Mouse (Mus musculus) layer of hippocampus, adult 9-11 months (tissue): ENCODE data around the gene Pof1b.

Experiments
- DNase-seq: peaks from one replicate; pipeline ENCODE4 v3.0.0; 2022

Pof1b gene

DNA sequence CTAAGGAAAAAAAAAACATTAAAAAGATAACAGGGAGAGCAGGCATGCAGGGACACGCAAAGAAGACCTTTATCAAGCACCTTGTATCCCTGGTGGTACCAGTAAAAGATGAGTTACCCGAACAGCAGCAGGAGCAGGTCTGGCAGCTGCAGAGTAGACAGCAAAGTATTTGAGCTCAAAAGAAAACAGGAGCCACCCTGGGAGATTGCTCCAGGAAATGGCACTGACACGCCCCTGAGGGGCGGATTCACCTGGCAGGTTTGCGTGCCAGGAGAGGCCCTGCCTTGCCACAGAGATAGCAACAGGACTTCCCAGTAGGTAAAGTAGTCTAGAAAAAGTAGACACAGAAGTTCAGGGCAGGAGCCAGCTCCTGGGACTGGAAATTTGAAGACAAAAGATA, at the start of gene Pof1b:
Gene Pof1b (minus strand): TSS at position 144 of the 400 bp plus-strand sequence.
- no peak for DNase-seq

DNA sequence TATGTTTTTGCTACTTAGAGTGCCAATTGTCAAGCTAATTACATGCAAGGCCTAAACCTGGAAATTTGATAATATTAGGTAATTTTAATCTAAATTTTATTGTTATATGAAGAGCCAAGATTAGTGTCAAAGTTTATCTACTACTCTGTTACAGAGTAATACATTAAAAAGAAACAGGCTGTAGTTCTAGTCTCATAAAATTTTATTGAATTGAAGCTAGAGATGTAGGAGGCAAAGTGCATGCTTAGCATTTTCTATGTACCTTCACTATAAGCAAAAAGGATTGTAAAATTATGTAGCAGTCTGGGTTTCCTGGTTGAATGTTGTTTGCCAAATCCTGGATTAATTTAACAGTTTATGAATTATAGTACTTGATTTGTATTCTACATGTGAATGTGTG, 18.1 kb upstream of the Pof1b start:
- DNase-seq = no peak

DNA sequence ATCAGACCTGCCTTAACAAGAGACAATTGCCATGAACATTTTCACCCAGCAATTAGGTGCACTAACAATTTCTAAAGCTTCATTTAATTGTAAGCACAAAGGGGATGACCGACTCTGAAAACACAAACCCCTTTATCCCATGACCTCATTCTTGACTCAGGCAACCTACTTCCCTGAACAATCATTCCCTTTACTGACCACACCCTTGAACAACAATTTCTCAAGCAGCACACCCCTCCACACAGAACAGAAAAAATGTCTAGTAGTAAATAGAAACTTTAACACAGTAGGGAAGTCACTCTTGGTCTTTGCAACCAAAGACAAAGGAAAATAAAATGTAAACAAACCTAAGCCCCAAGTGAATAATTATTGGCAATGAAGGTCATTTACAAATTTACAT, 4.1 kb downstream of the Pof1b start:
- no peak for DNase-seq

DNA sequence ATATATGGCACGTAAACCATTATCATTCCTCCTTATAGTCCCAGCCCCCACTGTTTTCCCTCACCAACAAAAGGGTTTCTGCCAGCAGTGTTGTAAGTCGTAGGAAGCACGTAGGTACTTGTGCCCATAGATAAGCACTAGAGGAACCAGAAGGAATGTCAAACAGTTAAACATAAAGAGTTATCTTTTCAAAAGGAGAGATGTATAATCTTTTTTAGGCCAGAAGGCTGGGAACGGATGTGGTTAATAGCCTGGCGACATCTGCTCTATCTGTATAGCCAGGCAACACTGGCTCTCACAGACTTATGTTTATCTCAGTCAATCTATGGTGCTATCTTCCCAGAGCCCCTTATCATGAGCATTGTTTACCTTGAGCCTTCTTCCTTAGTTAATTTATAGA, 17.8 kb downstream of the Pof1b start:
- no peak for DNase-seq

DNA sequence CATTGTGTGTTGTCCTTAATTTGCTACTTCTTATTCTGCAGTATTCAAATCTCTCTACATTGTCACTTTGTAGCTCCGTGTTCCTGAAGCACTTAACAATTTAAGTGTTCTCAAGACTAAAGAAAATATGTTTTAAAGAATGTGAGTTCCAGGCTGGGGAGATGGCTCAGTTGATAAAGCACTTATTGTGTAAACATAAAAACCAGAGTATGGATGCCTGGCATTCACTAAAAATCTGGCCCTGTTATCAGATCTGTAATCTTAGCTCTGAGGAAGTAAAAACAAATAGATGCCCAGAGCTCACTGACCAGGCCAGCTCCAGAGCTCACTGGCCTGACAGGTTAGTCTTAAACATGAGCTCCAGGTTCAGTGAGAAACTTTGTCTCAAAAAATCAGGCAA, 22.9 kb downstream of the Pof1b start:
- DNase-seq = no peak

DNA sequence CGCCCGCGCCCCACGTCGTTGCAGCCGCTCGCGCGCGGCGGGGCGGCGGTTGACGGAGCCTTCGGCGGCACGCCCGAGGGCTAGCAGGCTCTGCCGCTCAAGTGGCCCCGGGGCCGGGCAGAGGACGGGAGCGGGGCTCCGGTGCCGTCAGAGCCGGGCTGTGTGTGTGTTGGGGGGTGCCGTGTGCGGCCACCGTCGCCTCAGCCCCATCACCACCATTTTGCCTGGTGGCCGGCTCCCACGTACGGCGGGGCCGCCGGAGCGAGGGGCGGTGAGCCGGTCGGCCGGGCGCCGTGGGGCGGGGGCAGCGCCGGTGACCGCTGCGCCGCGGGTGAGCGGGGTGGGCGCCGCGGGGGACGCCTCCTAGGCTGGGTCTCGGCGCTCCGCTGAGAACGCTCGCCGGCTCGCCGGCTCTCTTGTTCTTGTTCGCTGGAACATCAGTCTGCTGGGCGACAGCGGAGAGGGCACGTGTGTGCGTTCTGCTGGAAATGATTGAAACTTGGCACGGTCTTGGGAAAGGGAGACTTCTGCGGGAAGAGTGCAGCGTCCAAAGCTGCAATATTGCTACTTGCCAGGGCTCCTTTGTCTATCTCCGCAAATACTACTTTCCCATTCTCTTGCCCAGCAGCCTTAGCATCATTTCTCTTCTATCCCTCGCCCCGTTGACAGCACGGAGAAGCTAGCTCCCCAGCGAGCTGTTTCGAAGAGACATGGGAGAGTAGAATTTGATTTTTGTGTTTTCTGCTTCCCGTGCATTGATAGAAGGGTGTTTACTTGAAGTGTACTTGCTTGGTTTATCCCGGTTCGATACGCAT, 96.9 kb downstream of the Pof1b start:
- DNase-seq = no peak

DNA sequence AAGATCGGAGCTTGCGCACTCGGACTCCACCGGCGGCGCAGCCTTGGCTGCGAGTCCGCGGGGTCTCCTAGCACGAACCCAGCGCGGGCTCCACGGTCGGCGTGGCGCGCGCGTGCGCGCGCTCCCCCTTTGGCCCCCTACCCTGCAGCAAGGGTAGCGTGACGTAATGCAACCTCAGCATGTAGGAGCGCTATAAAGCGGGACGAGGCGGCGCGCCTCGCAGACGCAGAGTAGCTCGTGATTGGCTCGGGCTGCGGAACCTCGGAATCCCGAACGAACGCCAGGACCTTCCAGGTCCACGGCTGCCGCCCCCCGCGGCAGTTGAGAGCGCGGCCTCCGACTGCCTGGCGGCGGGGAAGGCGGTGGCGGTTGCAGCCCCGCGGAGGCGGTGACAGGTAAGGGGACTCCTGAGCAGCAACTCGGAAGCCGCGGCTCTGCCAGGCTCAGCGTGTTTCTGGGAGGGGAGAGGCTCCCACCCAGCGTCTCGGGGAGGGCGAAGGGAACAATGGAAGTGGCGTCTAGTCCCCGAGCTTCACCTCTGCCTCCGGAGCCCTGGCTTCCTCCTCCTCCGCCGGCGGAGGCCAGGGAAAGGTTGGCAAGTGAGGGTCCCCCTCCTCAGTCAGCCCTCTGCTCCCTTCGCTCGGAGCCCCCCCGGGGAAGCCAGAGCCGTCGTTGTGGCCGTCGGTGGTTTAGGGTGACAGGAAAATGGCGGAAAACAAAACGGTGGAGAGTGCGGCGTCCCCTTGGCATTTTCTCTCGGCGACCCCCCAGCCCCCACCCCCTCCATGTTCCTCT, 97.7 kb downstream of the Pof1b start, which contains the start of gene Zfp711:
Gene Zfp711 (plus strand): TSS at position 16 of the 795 bp plus-strand sequence.
- peak; percentile 49 for DNase-seq
